Mouse (Mus musculus) adrenal gland, adult (tissue): ENCODE results near the gene Fkbp15.

Experiments used
- DNase-seq, 2 experiments: peaks; one replicate each; pipeline ENCODE4 v3.0.0; 2022 to 2023; ENCODE audit warnings: low spot score in 1 of 2; ENCODE audit not compliant: inconsistent age in 2 of 2

Fkbp15 gene

GRCm38 (mm10) chr4:62360088-62360804 is at the start of gene Fkbp15, which contains the start of gene Slc31a1:
Gene Fkbp15 (minus strand): TSS chr4:62360548.
Gene Slc31a1 (plus strand): TSS chr4:62360727.
- peak; percentile 97 to 99 for DNase-seq

GRCm38 (mm10) chr4:62409615-62410014 is 49.3 kb upstream of the Fkbp15 start:
- no peak for DNase-seq

- peak; percentile 98 to 99 for DNase-seq
Observed at GRCm38 (mm10) chr4:62408601-62409282, 48.4 kb upstream of the Fkbp15 start, which contains the start of the genes Cdc26 and Prpf4. Gene Cdc26 (minus strand): TSS chr4:62408642. Gene Prpf4 (plus strand): TSS chr4:62408797.

- DNase-seq, result peak; percentile 67 to 91
Observed at GRCm38 (mm10) chr4:62407730-62408582, 47.6 kb upstream of the Fkbp15 start.

- no peak for DNase-seq
Observed at GRCm38 (mm10) chr4:62406133-62406532, 45.8 kb upstream of the Fkbp15 start.

- peak; percentile 60 to 86 for DNase-seq
Observed at GRCm38 (mm10) chr4:62398956-62399355, 38.6 kb upstream of the Fkbp15 start.

- DNase-seq, result no peak
Observed at GRCm38 (mm10) chr4:62397616-62398365, 37.4 kb upstream of the Fkbp15 start.

GRCm38 (mm10) chr4:62395806-62396205 is 35.5 kb upstream of the Fkbp15 start:
- peak in 1 of 2 experiments; percentile 82 for DNase-seq

- no peak for DNase-seq
Observed at GRCm38 (mm10) chr4:62393459-62393858, 33.1 kb upstream of the Fkbp15 start.

GRCm38 (mm10) chr4:62391892-62392291 is 31.5 kb upstream of the Fkbp15 start:
- DNase-seq, result no peak

GRCm38 (mm10) chr4:62389592-62390512 is 29.5 kb upstream of the Fkbp15 start:
- no peak for DNase-seq

- no peak for DNase-seq
Observed at GRCm38 (mm10) chr4:62385439-62385838, 25.1 kb upstream of the Fkbp15 start.

- DNase-seq, result no peak
Observed at GRCm38 (mm10) chr4:62384159-62384558, 23.8 kb upstream of the Fkbp15 start.

- no peak for DNase-seq
Observed at GRCm38 (mm10) chr4:62383752-62384151, 23.4 kb upstream of the Fkbp15 start.

- no peak for DNase-seq
Observed at GRCm38 (mm10) chr4:62383207-62383606, 22.9 kb upstream of the Fkbp15 start.

- DNase-seq, result no peak
Observed at GRCm38 (mm10) chr4:62379724-62380381, 19.5 kb upstream of the Fkbp15 start.

GRCm38 (mm10) chr4:62376123-62376522 is 15.8 kb upstream of the Fkbp15 start:
- no peak for DNase-seq

GRCm38 (mm10) chr4:62374342-62374741 is 14.0 kb upstream of the Fkbp15 start:
- no peak for DNase-seq

- no peak for DNase-seq
Observed at GRCm38 (mm10) chr4:62373668-62374067, 13.3 kb upstream of the Fkbp15 start.
